Mouse (Mus musculus): Measurements from ENCODE around the gene Ikzf2. TPM values are rescaled to one million over a fixed set of nuclear protein-coding genes. Genes with fewer than 3 reads are reported as not detected.

Ikzf2 gene
- polyA plus RNA-seq, 1 experiment from 2014 or later: 2.4 TPM

- TF ChIP-seq CTCF (IDR thresholded peaks at IDR 0.05; ENCODE audit: low read depth) (no peak), EP300 (optimal IDR thresholded peaks at IDR 0.05) (no peak)
- DNase-seq (ENCODE audit: low spot score): no peak
- WGBS: 47% methylated on average over 8 of the region's 8 CpGs
Observed at GRCm38 (mm10) chr1:69629513-69629912, 57.5 kb downstream of the Ikzf2 start.

GRCm38 (mm10) chr1:69612076-69612475 lies 75.0 kb downstream of the Ikzf2 start:
- WGBS: 95% methylated on average over 5 of the region's 5 CpGs
- H3K9ac ChIP-seq (ENCODE audit: low read length): no peak overlapping the region
- H3K4me2 ChIP-seq (replicated peaks; ENCODE audit: low read depth): no peak overlapping the region
- H3K9me3 ChIP-seq (ENCODE audit: control insufficient read depth, low read length): no peaks in the 10 kb centered on the region
- H3K27me3 ChIP-seq (ENCODE audit: control insufficient read depth, insufficient read depth, low read length): no peaks in the 10 kb centered on the region
- DNase-seq (ENCODE audit: low spot score) (no peak), ATAC-seq (ENCODE audit: low FRiP score, low TSS enrichment) (no peak)
- no peak overlapping the region for H3K4me3 ChIP-seq (ENCODE audit: low read depth, low read length)
- H3K36me3 ChIP-seq (ENCODE audit: control insufficient read depth, insufficient read depth, low read length): no peaks in the 10 kb centered on the region
- H3K4me1 ChIP-seq (replicated peaks; ENCODE audit: control insufficient read depth, insufficient read depth): no peaks in the 10 kb centered on the region
- H3K27ac ChIP-seq (replicated peaks): no peak overlapping the region
- TF ChIP-seq CTCF (IDR thresholded peaks at IDR 0.05; ENCODE audit: low read depth): no peak
- no peak for TF ChIP-seq EP300 (optimal IDR thresholded peaks at IDR 0.05)

More at GRCm38 (mm10) chr1:69629513-69629912, 57.5 kb downstream of the Ikzf2 start:
- Histone ChIP-seq H3K9ac (ENCODE audit: low read length) (no peak overlapping the region), H3K27me3 (ENCODE audit: control insufficient read depth, insufficient read depth, low read length) (no peaks in the 10 kb centered on the region), H3K4me1 (replicated peaks; ENCODE audit: control insufficient read depth, insufficient read depth) (no peaks in the 10 kb centered on the region), H3K9me3 (ENCODE audit: control insufficient read depth, low read length) (no peaks in the 10 kb centered on the region), H3K4me3 (ENCODE audit: low read depth, low read length) (no peak overlapping the region), H3K4me2 (replicated peaks; ENCODE audit: low read depth) (no peak overlapping the region), H3K36me3 (ENCODE audit: control insufficient read depth, insufficient read depth, low read length) (no peaks in the 10 kb centered on the region), H3K27ac (replicated peaks) (no peak overlapping the region)
- no peak for ATAC-seq (ENCODE audit: low FRiP score, low TSS enrichment)

DNA sequence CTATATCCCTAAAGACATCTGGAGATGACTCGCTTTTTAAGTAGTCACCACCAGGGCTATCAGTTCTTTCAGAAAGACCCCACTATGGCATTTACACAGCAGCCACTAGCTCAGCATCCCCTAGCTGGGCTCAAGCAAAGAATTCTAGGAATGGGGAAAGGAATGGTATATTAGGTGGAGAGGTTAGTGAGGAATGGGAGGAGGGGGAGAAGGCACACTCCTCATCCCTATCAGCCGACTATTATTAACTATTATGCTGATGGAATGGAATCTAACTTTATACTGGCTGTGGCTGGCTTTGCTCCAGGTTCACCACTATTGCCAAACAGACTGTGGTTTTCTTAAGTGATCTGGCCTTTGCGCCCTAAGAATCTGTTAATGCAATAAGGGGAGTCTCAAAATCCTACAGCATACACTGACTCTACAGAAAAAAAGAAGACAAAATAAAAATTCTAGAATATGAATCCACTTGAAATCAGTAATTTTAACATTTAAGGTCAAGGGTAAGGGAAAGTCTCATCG lies 75.8 kb downstream of the Ikzf2 start:
- DNase-seq (ENCODE audit: low spot score) (no peak), ATAC-seq (ENCODE audit: low FRiP score, low TSS enrichment) (no peak)
- no peaks in the 10 kb centered on the region for H3K9me3 ChIP-seq (ENCODE audit: control insufficient read depth, low read length)
- no peak overlapping the region for H3K4me2 ChIP-seq (replicated peaks; ENCODE audit: low read depth)
- H3K4me3 ChIP-seq (ENCODE audit: low read depth, low read length): no peak overlapping the region
- no peaks in the 10 kb centered on the region for H3K4me1 ChIP-seq (replicated peaks; ENCODE audit: control insufficient read depth, insufficient read depth)
- H3K9ac ChIP-seq (ENCODE audit: low read length): no peak overlapping the region
- 71% methylated on average over 4 of the region's 4 CpGs for WGBS
- H3K27ac ChIP-seq (replicated peaks): no peak overlapping the region
- H3K36me3 ChIP-seq (ENCODE audit: control insufficient read depth, insufficient read depth, low read length): no peaks in the 10 kb centered on the region
- H3K27me3 ChIP-seq (ENCODE audit: control insufficient read depth, insufficient read depth, low read length): no peaks in the 10 kb centered on the region
- TF ChIP-seq EP300 (optimal IDR thresholded peaks at IDR 0.05): no peak
- TF ChIP-seq CTCF (IDR thresholded peaks at IDR 0.05; ENCODE audit: low read depth): no peak

- 42% methylated on average over 7 of the region's 7 CpGs for WGBS
- H3K27ac ChIP-seq (replicated peaks): no peak overlapping the region
- no peaks in the 10 kb centered on the region for H3K4me1 ChIP-seq (replicated peaks; ENCODE audit: control insufficient read depth, insufficient read depth)
- no peaks in the 10 kb centered on the region for H3K27me3 ChIP-seq (ENCODE audit: control insufficient read depth, insufficient read depth, low read length)
- DNase-seq (ENCODE audit: low spot score): no peak
- H3K9me3 ChIP-seq (ENCODE audit: control insufficient read depth, low read length): no peaks in the 10 kb centered on the region
- TF ChIP-seq EP300 (optimal IDR thresholded peaks at IDR 0.05) (no peak), CTCF (IDR thresholded peaks at IDR 0.05; ENCODE audit: low read depth) (no peak)
- no peak overlapping the region for H3K4me3 ChIP-seq (ENCODE audit: low read depth, low read length)
- H3K4me2 ChIP-seq (replicated peaks; ENCODE audit: low read depth): no peak overlapping the region
- no peaks in the 10 kb centered on the region for H3K36me3 ChIP-seq (ENCODE audit: control insufficient read depth, insufficient read depth, low read length)
- no peak overlapping the region for H3K9ac ChIP-seq (ENCODE audit: low read length)
- no peak for ATAC-seq (ENCODE audit: low FRiP score, low TSS enrichment)
Observed at GRCm38 (mm10) chr1:69610791-69611190, 76.3 kb downstream of the Ikzf2 start.

DNA sequence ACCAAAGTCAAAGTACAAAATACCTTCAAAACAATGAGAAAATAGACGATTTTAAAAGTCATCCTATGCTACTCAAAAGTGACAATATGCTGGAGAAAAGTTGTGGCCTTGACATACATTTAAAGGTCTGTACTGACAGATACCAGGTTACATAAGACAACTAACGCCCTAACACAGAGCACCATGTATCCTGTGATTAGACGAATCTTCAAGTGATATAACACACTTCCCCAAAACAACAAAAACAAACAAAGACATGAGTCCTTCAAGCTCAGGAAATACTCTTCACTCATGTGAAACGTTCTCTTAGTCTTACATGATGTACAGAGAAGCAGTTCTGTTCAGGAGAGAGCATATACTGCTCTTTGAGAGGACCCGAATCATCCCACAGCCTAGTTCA lies 78.2 kb downstream of the Ikzf2 start:
- no peak for DNase-seq (ENCODE audit: low spot score)
- H3K36me3 ChIP-seq (ENCODE audit: control insufficient read depth, insufficient read depth, low read length): no peaks in the 10 kb centered on the region
- WGBS: 71% methylated on average over 5 of the region's 5 CpGs
- no peak overlapping the region for H3K9ac ChIP-seq (ENCODE audit: low read length)
- no peak for ATAC-seq (ENCODE audit: low FRiP score, low TSS enrichment)
- H3K27me3 ChIP-seq (ENCODE audit: control insufficient read depth, insufficient read depth, low read length): no peaks in the 10 kb centered on the region
- no peak overlapping the region for H3K4me3 ChIP-seq (ENCODE audit: low read depth, low read length)
- H3K9me3 ChIP-seq (ENCODE audit: control insufficient read depth, low read length): no peaks in the 10 kb centered on the region
- H3K4me1 ChIP-seq (replicated peaks; ENCODE audit: control insufficient read depth, insufficient read depth): no peaks in the 10 kb centered on the region
- H3K27ac ChIP-seq (replicated peaks): no peak overlapping the region
- no peak overlapping the region for H3K4me2 ChIP-seq (replicated peaks; ENCODE audit: low read depth)
- TF ChIP-seq CTCF (IDR thresholded peaks at IDR 0.05; ENCODE audit: low read depth) (no peak), EP300 (optimal IDR thresholded peaks at IDR 0.05) (no peak)

DNA sequence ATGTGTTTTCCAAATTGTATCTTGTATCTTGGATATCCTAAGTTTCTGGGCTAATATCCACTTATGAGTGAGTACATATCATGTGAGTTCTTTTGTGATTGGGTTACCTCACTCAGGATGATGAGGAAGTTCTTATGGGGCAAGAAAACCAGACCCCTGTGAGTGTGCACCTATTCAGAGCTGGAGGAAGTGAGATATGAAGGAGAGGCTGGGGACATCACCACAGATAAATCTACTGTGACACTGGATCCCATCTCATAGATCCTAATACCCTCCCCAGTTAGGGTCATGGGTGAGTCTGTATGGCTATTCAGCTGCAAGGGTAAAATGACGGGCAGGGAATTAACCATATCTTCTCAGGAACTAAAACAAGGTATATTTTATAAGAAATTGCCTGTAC lies 80.2 kb downstream of the Ikzf2 start:
- H3K4me3 ChIP-seq (ENCODE audit: low read depth, low read length): no peak overlapping the region
- no peak overlapping the region for H3K27ac ChIP-seq (replicated peaks)
- TF ChIP-seq EP300 (optimal IDR thresholded peaks at IDR 0.05) (no peak), CTCF (IDR thresholded peaks at IDR 0.05; ENCODE audit: low read depth) (no peak)
- H3K27me3 ChIP-seq (ENCODE audit: control insufficient read depth, insufficient read depth, low read length): no peaks in the 10 kb centered on the region
- DNase-seq (ENCODE audit: low spot score) (no peak), ATAC-seq (ENCODE audit: low FRiP score, low TSS enrichment) (no peak)
- no peak overlapping the region for H3K9ac ChIP-seq (ENCODE audit: low read length)
- no peaks in the 10 kb centered on the region for H3K9me3 ChIP-seq (ENCODE audit: control insufficient read depth, low read length)
- H3K4me2 ChIP-seq (replicated peaks; ENCODE audit: low read depth): no peak overlapping the region
- H3K4me1 ChIP-seq (replicated peaks; ENCODE audit: control insufficient read depth, insufficient read depth): no peaks in the 10 kb centered on the region
- no peaks in the 10 kb centered on the region for H3K36me3 ChIP-seq (ENCODE audit: control insufficient read depth, insufficient read depth, low read length)
- 68% methylated on average over 1 of the region's 1 CpGs for WGBS
